Mouse (Mus musculus) ES-Bruce4 (cell line): ENCODE measurements at regions not wholly inside any gene's neighbourhood (a gene's known extent, or its start where the extent isn't known, plus 50 kb on each side); places are given as distances from the start of the nearest gene placed in this dataset.

Experiments
- CTCF ChIP-seq: IDR thresholded peaks from one replicate; pipeline ENCODE4 v1.8.1; 2011; ENCODE audit warnings: low read depth, low read length
- EP300 ChIP-seq: IDR thresholded peaks from 2 replicates; pipeline ENCODE4 v1.6.1; 2011; ENCODE audit warnings: low read depth, low read length; ENCODE audit not compliant: insufficient read depth
- POLR2A ChIP-seq: IDR thresholded peaks from one replicate; pipeline ENCODE4 v1.8.1; 2011; ENCODE audit warnings: low read length; ENCODE audit not compliant: insufficient read depth

DNA sequence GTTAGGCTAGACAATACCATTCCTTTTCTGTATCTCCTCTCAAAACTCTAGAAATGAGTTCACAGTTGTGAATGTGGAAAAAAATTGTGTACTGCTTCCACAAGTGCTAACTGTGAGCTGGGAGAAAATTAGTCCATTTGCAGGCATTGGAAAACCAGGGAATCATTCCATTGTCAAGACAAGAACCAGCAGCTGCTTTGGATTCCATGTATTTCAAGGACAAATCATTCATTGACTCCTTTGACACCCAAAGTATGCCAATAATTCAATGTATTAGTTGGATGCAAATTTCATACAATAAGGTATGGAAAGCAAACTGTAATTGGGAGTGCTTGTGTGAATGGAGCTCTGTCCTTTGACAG is 268.3 kb downstream of the Rfpl4b start:
- no peak for TF ChIP-seq CTCF
- TF ChIP-seq POLR2A, result no peak
- no peak for TF ChIP-seq EP300
